Mouse (Mus musculus) megakaryocyte, embryonic 14.5 days (primary cell): ENCODE measurements around the gene Ctnna3. TPM values are rescaled to one million over a fixed set of nuclear protein-coding genes. Genes with fewer than 3 reads are reported as not detected.
"Not testable (repeated sequence)": the region's sequence is repeated elsewhere in the genome, so short reads cannot be mapped to it uniquely, and the experiment has no call there.

Source experiments
- H3K27me3 ChIP-seq: replicated peaks from 2 replicates; pipeline ENCODE3; 2012; ENCODE audit warnings: inconsistent platforms
- H3K36me3 ChIP-seq: replicated peaks from 2 replicates; pipeline ENCODE3; 2012; ENCODE audit warnings: low read length, inconsistent platforms, mixed read lengths
- H3K4me1 ChIP-seq: 2 replicates; pipeline ENCODE4 v1.6.1; 2012; ENCODE audit warnings: inconsistent platforms
- H3K4me3 ChIP-seq: replicated peaks from 2 replicates; pipeline ENCODE3; 2012; ENCODE audit warnings: moderate library complexity, mild to moderate bottlenecking, inconsistent platforms
- H3K9me3 ChIP-seq: 2 replicates; pipeline ENCODE4 v1.6.1; 2012; ENCODE audit warnings: inconsistent platforms
- FLI1 ChIP-seq: IDR thresholded peaks from 2 replicates; pipeline ENCODE4 v1.6.1; 2012; ENCODE audit warnings: low read length, inconsistent platforms, mixed read lengths
- GATA1 ChIP-seq: IDR thresholded peaks from 3 replicates; pipeline ENCODE4 v1.6.1; 2012; ENCODE audit warnings: mixed read lengths, low read length, inconsistent platforms, borderline replicate concordance
- polyA plus RNA-seq: library from polyadenylated mRNA; stranded (reverse); fragments of >175 nt; gene quantifications from 2 replicates; pipeline ENCODE4 v1.2.3, GENCODE M21; 2012; ENCODE audit warnings: low replicate concordance; ENCODE audit not compliant: insufficient read depth

The Ctnna3 gene
- polyA plus RNA-seq, 1 experiment: not detected

DNA sequence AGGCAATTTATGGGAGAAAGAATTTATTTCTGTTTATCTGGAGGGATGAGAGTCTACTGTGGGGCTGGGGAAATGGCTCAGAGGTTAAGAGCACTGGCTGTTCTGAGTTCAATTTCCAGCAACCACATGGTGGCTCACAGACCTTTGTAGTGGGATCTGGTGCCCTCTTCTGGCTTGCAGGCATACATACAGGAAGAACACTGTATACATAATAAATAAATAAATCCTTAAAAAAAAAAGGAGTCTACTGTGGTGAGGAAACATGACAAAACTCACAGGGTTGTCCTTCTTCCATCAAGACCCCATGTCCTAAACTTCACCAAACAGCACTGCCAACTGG, 5.5 kb upstream of the Ctnna3 start:
- H3K4me1 ChIP-seq: peaks cover 14% of the 10 kb centered on the region
- TF ChIP-seq GATA1: no peak
- no peak for TF ChIP-seq FLI1

DNA sequence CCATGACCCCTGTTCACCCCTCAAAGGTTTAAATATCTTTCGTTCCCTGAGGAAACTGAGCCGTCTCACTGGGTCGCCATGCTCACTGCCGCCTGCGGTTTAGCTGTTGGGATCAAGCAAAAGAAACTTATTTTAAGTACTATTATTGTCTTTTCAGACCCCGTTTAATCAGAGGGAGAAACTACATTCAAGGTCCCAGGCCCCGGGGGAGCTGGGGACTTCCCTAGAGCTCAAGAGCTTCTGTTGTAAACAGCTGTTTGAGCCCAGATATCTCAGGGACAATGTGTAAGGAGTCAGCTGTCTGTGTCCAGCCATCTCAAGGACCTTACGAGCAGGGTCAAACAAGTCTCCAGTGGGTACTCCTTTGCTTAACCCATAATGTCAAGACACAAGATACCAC, 2.8 kb upstream of the Ctnna3 start:
- Histone ChIP-seq H3K9me3 (no peaks in the 10 kb centered on the region), H3K36me3 (no peaks in the 10 kb centered on the region), H3K4me1 (peaks cover 24% of the 10 kb centered on the region), H3K4me3 (no peak overlapping the region), H3K27me3 (no peaks in the 10 kb centered on the region)
- no peak for TF ChIP-seq GATA1
- no peak for TF ChIP-seq FLI1

More for the DNA sequence above, 5.5 kb upstream of the Ctnna3 start:
- no peaks in the 10 kb centered on the region for H3K9me3 ChIP-seq
- H3K36me3 ChIP-seq: no peaks in the 10 kb centered on the region
- peaks cover 3% of the 10 kb centered on the region for H3K27me3 ChIP-seq
- H3K4me3 ChIP-seq: no peak overlapping the region

DNA sequence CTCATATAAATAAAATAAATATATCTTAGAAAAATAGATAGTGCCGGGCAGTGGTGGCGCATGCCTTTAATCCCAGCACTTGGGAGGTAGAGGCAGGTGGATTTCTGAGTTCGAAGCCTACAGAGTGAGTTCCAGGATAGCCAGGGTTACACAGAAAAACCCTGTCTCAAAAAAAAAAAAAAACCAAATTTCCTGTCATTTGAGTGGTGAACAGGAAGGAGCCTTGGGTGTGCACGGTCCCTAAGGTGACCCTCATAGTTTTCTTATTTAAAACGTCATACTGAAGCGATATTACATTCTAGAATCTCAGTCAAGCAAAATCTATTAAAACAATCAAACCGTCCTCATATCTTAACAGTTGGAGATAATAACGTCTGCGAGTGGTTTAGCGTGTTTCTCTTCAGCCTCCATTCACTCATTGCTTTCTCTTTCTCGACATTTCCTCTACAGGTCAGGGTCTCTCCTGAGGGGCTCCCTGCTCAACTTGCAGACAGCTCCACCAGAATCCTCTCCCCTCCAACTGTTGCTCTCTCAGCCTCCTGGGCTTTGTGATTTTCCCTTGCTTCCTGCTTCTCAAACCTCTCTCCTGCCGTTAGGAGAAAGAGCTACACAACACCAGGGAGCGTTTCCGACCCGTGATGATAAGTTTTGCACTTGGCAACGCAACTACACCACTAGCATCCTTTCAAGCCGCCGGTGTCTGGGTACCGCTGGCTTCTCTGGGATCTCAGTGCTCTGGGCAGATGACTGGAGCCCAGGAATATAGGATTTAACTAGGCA, 1.5 kb upstream of the Ctnna3 start:
- no peak for TF ChIP-seq GATA1
- no peak for TF ChIP-seq FLI1
- Histone ChIP-seq H3K27me3 (no peaks in the 10 kb centered on the region), H3K9me3 (no peaks in the 10 kb centered on the region), H3K4me1 (peaks cover 27% of the 10 kb centered on the region), H3K4me3 (peak overlapping the region; percentile 98), H3K36me3 (no peaks in the 10 kb centered on the region)

DNA sequence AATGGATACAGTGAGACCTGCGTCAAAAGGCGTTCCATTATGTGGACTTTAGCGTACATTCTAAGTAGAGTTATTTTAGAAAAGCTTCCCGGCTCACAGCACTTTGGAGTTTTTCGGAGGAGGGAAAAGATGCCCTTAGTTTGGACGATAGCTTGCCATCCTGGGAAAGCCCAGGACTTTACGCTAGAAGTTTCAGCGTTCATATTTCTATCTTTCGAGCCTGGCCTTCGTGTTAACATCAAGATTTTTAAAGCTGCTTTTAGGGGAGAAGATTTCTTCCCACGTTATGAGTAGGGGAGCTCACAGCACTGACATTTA, 916 bp upstream of the Ctnna3 start:
- H3K4me3 ChIP-seq: peak overlapping the region; percentile 98
- no peak for TF ChIP-seq FLI1
- TF ChIP-seq GATA1: no peak
- H3K36me3 ChIP-seq: no peaks in the 10 kb centered on the region
- H3K4me1 ChIP-seq: peaks cover 23% of the 10 kb centered on the region
- no peaks in the 10 kb centered on the region for H3K9me3 ChIP-seq
- no peaks in the 10 kb centered on the region for H3K27me3 ChIP-seq

DNA sequence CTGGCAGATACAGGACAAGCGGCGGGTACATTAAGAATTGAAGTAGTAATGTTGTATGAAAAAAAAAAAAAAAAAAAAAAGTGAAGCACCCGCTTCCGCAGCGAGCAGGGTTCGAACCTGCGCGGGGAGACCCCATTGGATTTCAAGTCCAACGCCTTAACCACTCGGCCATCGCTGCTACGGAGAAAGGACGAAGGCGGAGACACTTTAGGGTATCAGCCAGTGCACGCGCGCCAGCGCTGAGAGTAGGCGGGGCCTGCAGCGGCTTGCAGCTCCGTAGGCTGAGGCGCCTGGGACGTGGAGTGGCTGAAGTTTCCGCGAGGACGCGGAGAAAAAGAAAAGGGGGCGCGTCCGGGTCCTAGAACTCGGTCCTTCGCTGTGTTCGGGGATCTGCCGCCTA, 518 bp upstream of the Ctnna3 start:
- TF ChIP-seq FLI1 (no peak), GATA1 (no peak)
- H3K27me3 ChIP-seq: no peaks in the 10 kb centered on the region
- H3K4me1 ChIP-seq: peaks cover 22% of the 10 kb centered on the region

DNA sequence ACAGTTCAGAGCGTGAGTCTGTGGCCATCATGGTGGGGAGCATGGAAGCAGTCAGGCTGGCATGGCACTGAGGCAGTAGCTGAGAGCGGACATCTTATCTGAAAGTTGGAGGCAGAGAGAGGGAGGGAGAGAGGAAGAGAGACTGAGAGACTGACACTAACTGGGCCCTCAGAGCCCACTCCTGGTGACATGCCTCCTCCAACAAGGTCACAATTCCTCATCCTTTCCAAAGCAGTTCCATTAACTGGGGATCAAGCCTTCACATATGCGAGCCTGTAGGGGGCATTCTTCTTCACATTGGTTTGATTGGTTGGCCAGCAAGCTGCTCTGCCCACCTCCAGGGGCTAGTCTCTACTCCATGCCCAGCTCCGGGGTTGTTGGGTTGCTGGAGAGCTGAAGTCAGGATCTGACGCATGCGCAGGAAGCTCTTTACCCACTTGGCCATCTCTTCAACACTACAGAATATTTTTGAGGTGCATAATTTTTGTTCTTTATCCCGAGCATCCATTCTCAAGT, 1.4 kb downstream of the Ctnna3 start:
- TF ChIP-seq FLI1 (no peak), GATA1 (no peak)
- Histone ChIP-seq H3K27me3 (no peaks in the 10 kb centered on the region), H3K9me3 (no peaks in the 10 kb centered on the region), H3K4me1 (peaks cover 22% of the 10 kb centered on the region), H3K36me3 (no peaks in the 10 kb centered on the region), H3K4me3 (no peak overlapping the region)

More for the DNA sequence above, 518 bp upstream of the Ctnna3 start:
- H3K9me3 ChIP-seq: no peaks in the 10 kb centered on the region
- peak overlapping the region; percentile 98 for H3K4me3 ChIP-seq
- no peaks in the 10 kb centered on the region for H3K36me3 ChIP-seq

DNA sequence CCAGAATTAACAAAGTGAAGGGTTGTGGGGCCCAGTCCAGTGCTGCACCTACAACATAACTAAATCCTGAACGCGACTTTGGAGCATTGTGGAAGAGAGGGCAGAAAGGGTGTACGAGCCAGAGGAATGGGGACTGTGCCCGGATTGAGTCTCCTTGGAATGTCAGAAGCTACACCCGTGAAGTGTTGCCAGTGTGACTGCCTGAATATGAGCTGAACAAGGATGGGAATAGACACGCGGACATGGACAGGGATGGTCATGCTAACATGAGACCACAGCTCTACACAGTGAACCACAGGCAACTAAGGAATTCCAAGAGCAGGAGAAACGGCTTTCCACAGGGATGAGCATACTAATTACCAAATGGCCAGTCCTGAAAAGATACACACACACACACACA, 2.2 kb downstream of the Ctnna3 start:
- no peak for TF ChIP-seq GATA1
- TF ChIP-seq FLI1: no peak
- peaks cover 22% of the 10 kb centered on the region for H3K4me1 ChIP-seq
- H3K27me3 ChIP-seq: no peaks in the 10 kb centered on the region
- no peaks in the 10 kb centered on the region for H3K9me3 ChIP-seq
- H3K4me3 ChIP-seq: peak overlapping the region; percentile 10
- H3K36me3 ChIP-seq: no peaks in the 10 kb centered on the region

DNA sequence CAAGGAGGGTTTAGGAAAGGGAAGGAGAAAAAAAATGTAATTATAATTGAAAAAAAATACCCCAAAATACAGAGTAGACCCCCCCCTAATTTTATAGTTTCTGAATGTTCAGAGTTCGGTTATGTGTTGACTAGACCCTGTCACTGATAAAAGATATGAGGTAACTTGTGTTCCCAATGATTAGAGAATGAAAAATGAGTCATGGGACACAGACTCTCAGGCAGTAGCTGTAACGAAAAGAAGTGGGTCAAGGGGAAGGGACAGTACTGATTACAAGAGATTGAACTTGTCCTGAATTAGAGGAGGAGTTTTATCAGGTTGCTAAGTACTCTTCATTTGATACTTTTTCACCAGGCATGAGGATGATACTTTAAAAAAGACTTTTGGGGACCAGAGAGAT, 3.0 kb downstream of the Ctnna3 start:
- peaks cover 22% of the 10 kb centered on the region for H3K4me1 ChIP-seq
- H3K27me3 ChIP-seq: no peaks in the 10 kb centered on the region
- H3K9me3 ChIP-seq: no peaks in the 10 kb centered on the region
- no peak for TF ChIP-seq FLI1
- TF ChIP-seq GATA1: no peak
- H3K36me3 ChIP-seq: no peaks in the 10 kb centered on the region
- no peak overlapping the region for H3K4me3 ChIP-seq

DNA sequence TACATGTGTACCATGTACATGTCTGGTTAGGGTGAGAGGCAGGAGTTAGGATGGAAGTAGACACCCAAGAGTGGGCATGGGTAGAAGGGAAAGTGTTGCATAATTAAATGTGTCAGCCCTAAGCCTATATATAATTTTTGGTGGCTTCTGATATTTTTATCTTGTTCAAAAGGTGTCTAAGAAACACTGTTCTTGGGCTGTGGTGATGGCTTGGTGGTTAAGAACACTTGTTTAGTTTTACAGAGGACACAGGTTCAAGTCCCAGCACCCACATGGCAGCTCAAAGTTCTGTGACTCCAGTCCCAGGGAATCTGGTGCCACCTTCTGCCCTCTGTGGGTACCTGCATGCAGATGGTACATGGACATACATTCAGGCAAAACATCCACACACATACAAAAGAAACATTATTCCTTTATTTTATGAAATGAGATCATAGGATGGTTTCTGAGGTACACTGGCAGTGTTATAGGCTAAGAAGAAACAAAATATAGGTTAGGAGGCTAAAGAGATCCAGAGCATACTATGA, 8.9 kb downstream of the Ctnna3 start:
- Histone ChIP-seq H3K27me3 (no peaks in the 10 kb centered on the region), H3K4me3 (no peak overlapping the region), H3K9me3 (peaks cover 3% of the 10 kb centered on the region), H3K36me3 (no peaks in the 10 kb centered on the region), H3K4me1 (peaks cover 4% of the 10 kb centered on the region; the same call in 1 of the 2 replicates)
- TF ChIP-seq FLI1 (no peak), GATA1 (no peak)

DNA sequence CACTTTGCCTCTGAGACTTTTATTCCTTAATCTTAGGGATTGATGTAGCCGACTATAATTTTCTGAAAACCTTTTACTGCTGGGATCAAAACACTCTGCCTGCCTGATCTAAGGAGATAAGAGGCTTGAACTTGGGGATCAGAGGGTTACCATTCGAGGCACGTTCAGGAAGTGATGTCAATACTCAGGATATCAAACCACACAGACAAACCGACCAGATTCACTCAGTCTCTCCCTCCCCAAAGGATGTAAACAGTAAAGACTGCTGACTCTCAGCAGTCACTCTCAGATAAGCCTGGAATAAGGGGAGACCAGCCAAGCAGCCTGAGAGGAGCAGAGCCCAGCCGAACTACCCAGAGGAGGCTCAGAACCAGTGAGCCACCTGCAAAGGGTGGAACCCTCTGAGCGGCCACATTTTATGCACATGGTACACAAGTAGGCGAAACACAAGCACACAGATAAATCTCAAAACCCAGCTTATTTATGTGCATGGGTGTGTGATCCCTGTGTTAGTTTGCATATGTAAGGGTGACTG, 9.9 kb downstream of the Ctnna3 start:
- no peaks in the 10 kb centered on the region for H3K36me3 ChIP-seq
- H3K4me3 ChIP-seq: no peak overlapping the region
- H3K9me3 ChIP-seq: peaks cover 10% of the 10 kb centered on the region
- no peaks in the 10 kb centered on the region for H3K27me3 ChIP-seq
- no peak for TF ChIP-seq FLI1
- no peak for TF ChIP-seq GATA1
- peaks cover 9% of the 10 kb centered on the region for H3K4me1 ChIP-seq

DNA sequence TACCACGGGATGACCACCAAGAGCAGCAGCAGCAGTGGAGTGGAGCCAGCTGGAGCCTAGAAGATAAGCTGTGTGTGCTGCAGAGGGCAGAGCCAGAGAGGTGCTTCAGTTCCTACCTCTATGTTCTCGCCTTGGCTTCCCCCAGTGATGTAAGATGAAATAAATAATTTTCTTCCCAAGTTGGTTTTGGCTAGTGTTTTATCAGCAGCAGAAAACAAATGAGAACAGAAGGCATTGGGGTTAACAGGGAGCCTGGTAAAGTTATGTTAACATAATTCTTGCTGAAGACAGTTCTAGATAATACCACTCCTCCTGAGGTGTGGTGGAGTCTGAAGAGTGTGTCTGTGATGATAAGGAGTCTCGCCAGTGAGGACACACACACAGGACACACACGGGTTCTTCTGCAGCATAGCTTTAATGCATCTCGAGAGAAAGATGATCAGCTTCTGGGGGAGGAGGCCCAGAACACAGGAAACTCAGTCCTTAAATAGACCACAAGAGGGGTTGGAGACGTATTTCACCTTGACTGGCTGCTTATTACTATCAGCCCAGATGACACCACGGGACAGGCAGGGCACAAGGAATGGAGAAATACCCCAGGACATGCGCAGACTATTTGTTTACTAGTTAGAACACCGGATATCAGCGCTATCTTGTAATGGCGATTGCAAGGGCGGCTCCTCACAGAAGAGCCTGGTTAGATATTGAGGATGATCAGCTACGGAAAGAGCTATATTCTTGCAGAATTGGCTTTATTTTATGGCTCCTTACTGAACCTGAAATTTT, 14.9 kb downstream of the Ctnna3 start:
- H3K4me1 ChIP-seq, H3K27me3 ChIP-seq, H3K4me3 ChIP-seq, H3K36me3 ChIP-seq: not testable (repeated sequence)
- H3K9me3 ChIP-seq: peaks cover 12% of the 10 kb centered on the region
